Mouse (Mus musculus) forebrain, embryonic 16.5 days (tissue): Measurements from ENCODE around the gene Nrg3. TPM values are rescaled to one million over a fixed set of nuclear protein-coding genes. Genes with fewer than 3 reads are reported as not detected.

ENCODE experiments used
- ATAC-seq: fragments of 200-750 bp; cut with Nextera tagmentation; 2 replicates; pipeline ENCODE4 v1.8.0; 2017; ENCODE audit warnings: mild to moderate bottlenecking, moderate library complexity
- H3K27ac ChIP-seq: fragments of 300-500 bp; sonication (generic); 2 replicates; pipeline ENCODE4 v1.5.1; 2014; ENCODE audit warnings: low read length, control low read depth
- H3K27me3 ChIP-seq: fragments of 300-500 bp; sonication (generic); replicated peaks from 2 replicates; pipeline ENCODE4 v1.6.1; 2014; ENCODE audit warnings: low read length; ENCODE audit not compliant: control insufficient read depth, insufficient read depth
- H3K36me3 ChIP-seq: fragments of 300-500 bp; sonication (generic); 2 replicates; pipeline ENCODE4 v1.6.1; 2014; ENCODE audit not compliant: control insufficient read depth, insufficient read depth
- H3K4me1 ChIP-seq: fragments of 300-500 bp; sonication (generic); replicated peaks from 2 replicates; pipeline ENCODE4 v1.6.1; 2014; ENCODE audit warnings: low read length; ENCODE audit not compliant: control insufficient read depth, insufficient read depth
- H3K4me2 ChIP-seq: fragments of 300-500 bp; sonication (generic); 2 replicates; pipeline ENCODE4 v1.6.1; 2014; ENCODE audit warnings: mild to moderate bottlenecking, low read length, control low read depth
- H3K4me3 ChIP-seq: fragments of 300-500 bp; sonication (generic); replicated peaks from 2 replicates; pipeline ENCODE4 v1.5.1; 2014; ENCODE audit warnings: mild to moderate bottlenecking, low read length, control low read depth
- H3K9ac ChIP-seq: fragments of 300-500 bp; sonication (generic); replicated peaks from 2 replicates; pipeline ENCODE4 v1.6.1; 2014; ENCODE audit warnings: low read depth, low read length, control low read depth
- H3K9me3 ChIP-seq: fragments of 300-500 bp; sonication (generic); 2 replicates; pipeline ENCODE4 v1.6.1; 2016; ENCODE audit warnings: low read length; ENCODE audit not compliant: control insufficient read depth
- WGBS: fragments of 180-500 bp; shearing (Covaris S2); extraction: QIAGEN DNeasy Blood & Tissue Kit; methylation state at CpG from one replicate; pipeline ENCODE4 v1.1.7; 2014; 5-methylcytosine and 5-hydroxymethylcytosine counted together
- polyA plus RNA-seq: library from polyadenylated mRNA; unstranded; fragments of >200 nt; fragmentation: Nextera tagmentation; extraction: Ambion mirVana; gene quantifications from 2 replicates; pipeline ENCODE4 v1.2.1, GENCODE M21; 2015

Gene Nrg3
- polyA plus RNA-seq, 1 experiment from 2014 or later = 13.4 TPM

DNA sequence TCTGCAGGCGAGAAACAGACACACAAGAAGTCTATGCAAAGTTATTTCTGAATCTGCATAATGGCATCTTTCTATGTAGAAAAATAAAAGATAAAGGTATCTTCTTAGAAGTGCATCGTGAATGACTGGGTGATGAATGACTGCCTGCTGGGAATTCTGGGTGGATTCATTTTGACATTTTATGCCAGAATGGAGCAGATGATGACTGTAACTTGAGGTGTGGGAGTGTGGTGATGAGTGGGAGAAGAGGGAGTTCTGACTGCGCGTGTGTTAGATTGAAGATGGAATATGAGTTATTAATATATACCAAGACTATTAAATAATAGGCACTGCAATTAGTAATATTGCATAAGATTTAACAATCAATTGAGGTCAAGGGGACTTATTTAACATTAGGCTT, 208.5 kb downstream of the Nrg3 start:
- no peaks in the 10 kb centered on the region for H3K9me3 ChIP-seq
- H3K27me3 ChIP-seq = no peaks in the 10 kb centered on the region
- no peak for ATAC-seq
- H3K4me1 ChIP-seq = no peaks in the 10 kb centered on the region
- H3K36me3 ChIP-seq = no peaks in the 10 kb centered on the region
- WGBS = 87% methylated on average over 4 of the region's 4 CpGs
- no peak overlapping the region for H3K9ac ChIP-seq
- H3K27ac ChIP-seq = no peak overlapping the region
- no peak overlapping the region for H3K4me3 ChIP-seq
- no peak overlapping the region for H3K4me2 ChIP-seq

DNA sequence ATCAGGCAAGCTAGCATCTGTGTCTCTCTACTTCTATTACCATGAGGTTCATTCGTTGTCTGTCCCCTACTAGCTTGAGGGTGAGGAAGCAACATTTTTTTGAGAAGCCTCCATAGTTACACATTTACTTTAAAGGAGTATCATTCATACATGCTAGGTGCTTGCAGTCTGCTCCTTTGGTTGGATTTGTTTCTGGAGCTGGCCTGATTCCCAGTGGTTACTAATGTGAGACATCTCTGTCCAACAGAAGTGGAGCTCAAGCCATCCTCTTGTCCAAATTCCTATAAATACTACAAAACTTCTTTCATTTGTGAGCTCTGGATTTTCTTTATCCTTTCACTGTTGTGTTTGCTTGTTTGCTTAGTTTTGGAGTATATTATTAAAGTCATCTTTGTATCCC, 211.9 kb downstream of the Nrg3 start:
- Histone ChIP-seq H3K9me3 (no peaks in the 10 kb centered on the region), H3K4me2 (no peak overlapping the region), H3K36me3 (no peaks in the 10 kb centered on the region), H3K4me1 (no peaks in the 10 kb centered on the region), H3K27me3 (no peaks in the 10 kb centered on the region), H3K27ac (no peak overlapping the region), H3K4me3 (no peak overlapping the region), H3K9ac (no peak overlapping the region)
- WGBS = 76% methylated on average over 1 of the region's 1 CpGs
- no peak for ATAC-seq

DNA sequence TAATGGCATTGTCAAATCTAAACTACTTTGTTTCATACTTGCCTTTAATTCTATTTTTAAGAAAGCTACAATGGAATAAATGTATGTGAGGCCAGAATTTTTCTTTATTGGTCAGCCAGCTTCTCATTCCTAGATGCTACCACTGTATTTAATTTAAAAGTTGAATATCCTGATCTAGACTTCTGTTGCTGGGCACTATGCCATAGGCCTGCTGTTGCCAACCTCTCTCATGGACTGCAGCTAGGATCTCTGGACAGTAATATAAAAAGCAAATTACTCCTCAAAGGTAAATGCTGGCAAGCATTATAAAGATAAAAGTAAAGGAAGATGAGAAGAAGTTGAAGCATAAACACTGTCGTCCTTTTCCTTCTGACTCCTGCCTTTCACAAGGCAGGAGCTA, 217.5 kb downstream of the Nrg3 start:
- H3K27ac ChIP-seq = no peak overlapping the region
- H3K9me3 ChIP-seq = no peaks in the 10 kb centered on the region
- no peak overlapping the region for H3K4me3 ChIP-seq
- no peaks in the 10 kb centered on the region for H3K27me3 ChIP-seq
- H3K36me3 ChIP-seq = no peaks in the 10 kb centered on the region
- H3K9ac ChIP-seq = no peak overlapping the region
- no peak for ATAC-seq
- no peaks in the 10 kb centered on the region for H3K4me1 ChIP-seq
- 56% methylated on average over 1 of the region's 1 CpGs for WGBS
- H3K4me2 ChIP-seq = no peak overlapping the region

DNA sequence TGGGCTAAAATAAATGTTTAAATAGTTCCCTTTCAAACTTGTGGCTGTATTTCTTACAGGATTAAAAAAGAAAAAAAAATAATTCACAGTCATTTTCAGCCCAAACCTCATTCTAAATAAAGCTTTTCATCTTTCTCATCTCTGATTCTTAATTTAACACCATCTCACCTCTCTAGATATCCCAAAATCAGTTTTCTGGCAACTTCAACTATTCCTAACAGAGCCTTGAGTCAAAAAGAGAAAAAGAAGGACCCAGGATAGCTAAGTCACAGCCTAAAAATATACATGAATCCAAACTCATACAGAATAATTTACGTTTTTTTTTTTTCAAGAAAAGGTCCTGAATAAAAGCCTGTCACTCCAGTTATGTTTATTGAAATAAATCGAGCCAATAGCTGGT, 232.6 kb downstream of the Nrg3 start:
- Histone ChIP-seq H3K27me3 (no peaks in the 10 kb centered on the region), H3K36me3 (no peaks in the 10 kb centered on the region), H3K9me3 (no peaks in the 10 kb centered on the region), H3K9ac (no peak overlapping the region), H3K4me2 (no peak overlapping the region), H3K4me3 (no peak overlapping the region), H3K4me1 (no peaks in the 10 kb centered on the region), H3K27ac (no peak overlapping the region)
- 75% methylated on average over 2 of the region's 2 CpGs for WGBS
- ATAC-seq = no peak

DNA sequence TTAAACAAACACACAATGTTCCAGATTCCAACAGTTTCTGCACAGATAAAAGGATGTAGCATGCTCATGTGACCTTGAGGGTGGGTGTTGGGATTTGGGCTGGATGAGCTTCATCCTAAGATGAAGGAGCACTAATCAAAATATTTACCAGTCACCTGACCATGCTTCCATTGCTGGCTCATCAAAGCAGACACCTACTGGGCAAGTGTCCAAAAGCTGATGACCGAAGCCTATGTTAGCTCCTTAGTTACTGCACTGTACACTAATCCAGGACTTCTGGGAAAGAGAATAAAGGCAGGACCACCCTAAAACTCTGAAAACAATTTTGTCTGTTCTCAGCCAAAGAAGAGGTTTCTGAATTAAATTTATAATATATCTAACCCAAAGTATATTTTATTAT, 261.4 kb downstream of the Nrg3 start:
- WGBS = 16% methylated on average over 1 of the region's 1 CpGs
- Histone ChIP-seq H3K27me3 (no peaks in the 10 kb centered on the region), H3K9ac (no peak overlapping the region), H3K4me1 (no peaks in the 10 kb centered on the region), H3K4me2 (no peak overlapping the region), H3K36me3 (no peaks in the 10 kb centered on the region), H3K4me3 (no peak overlapping the region), H3K27ac (no peak overlapping the region), H3K9me3 (no peaks in the 10 kb centered on the region)
- ATAC-seq = peak; percentile 64

DNA sequence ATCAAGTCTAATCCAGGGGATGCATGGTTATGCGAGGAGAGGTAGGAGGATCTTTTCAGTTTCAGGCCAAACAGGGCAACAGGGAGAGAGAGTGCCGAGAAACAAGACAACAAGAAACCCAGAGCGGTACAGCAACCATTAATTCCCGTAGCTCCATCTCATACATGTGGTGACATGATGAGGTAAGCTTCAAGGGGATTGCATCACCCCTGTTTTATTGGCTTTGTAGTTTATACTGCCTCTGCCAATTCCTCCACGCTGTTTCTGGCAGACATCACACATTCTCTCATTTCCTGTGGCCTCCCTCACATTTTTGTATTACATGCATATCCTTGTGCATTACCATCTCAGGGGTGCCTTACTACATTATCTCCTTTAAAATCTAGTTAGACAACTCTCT, 280.9 kb downstream of the Nrg3 start:
- 68% methylated on average over 5 of the region's 5 CpGs for WGBS
- Histone ChIP-seq H3K4me3 (no peak overlapping the region), H3K9me3 (no peaks in the 10 kb centered on the region), H3K36me3 (no peaks in the 10 kb centered on the region), H3K4me2 (no peak overlapping the region), H3K9ac (no peak overlapping the region), H3K27ac (no peak overlapping the region), H3K4me1 (no peaks in the 10 kb centered on the region), H3K27me3 (no peaks in the 10 kb centered on the region)
- 0 out of 2 replicates have a peak, but pooled peaks have one; percentile 20 for ATAC-seq

DNA sequence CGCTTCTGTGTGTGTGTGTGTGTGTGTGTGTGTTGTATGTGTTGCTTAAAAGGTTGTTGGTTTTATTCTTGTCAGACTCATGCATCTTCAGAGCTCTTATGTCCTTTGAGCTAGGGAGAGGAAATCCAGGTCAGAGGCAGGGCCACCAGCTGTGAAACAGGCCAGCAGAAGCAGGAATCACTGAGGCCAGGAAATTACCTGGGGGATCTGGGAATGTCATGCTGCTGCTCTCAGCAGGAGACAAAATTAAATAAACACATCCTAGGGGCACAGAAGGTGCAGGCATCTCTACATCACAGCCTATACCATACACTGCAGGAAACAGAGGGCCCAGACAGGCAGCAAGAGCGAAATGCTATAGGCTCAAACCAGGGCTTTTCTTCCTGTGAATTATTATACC, 299.2 kb downstream of the Nrg3 start:
- no peak overlapping the region for H3K27ac ChIP-seq

DNA sequence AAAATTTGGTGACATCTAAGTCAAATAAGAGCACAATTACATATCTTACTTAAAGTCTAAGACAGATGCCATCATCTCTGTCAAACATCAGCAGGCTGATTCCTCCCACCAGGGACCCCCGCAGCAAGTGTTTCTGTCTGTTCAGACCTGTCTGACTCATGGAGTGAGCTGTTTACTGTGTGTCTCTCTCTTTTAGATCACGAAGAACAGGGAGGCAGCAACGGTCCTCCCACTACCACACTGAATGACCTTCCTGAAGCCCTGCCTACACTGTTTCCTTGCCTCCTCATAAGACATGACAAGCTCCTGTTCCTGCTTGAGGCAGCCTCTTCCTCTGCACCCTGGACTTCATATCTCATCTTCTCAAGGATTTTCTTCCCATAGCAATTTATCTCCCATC, 312.7 kb downstream of the Nrg3 start:
- no peaks in the 10 kb centered on the region for H3K27me3 ChIP-seq
- no peaks in the 10 kb centered on the region for H3K9me3 ChIP-seq
- H3K4me1 ChIP-seq = no peaks in the 10 kb centered on the region
- 71% methylated on average over 3 of the region's 3 CpGs for WGBS
- H3K36me3 ChIP-seq = no peaks in the 10 kb centered on the region
- ATAC-seq = no peak
- H3K27ac ChIP-seq = no peak overlapping the region
- no peak overlapping the region for H3K9ac ChIP-seq
- no peak overlapping the region for H3K4me2 ChIP-seq
- H3K4me3 ChIP-seq = no peak overlapping the region

More for the DNA sequence above, 299.2 kb downstream of the Nrg3 start:
- H3K36me3 ChIP-seq = no peaks in the 10 kb centered on the region
- H3K27me3 ChIP-seq = no peaks in the 10 kb centered on the region
- no peaks in the 10 kb centered on the region for H3K9me3 ChIP-seq
- no peak overlapping the region for H3K4me2 ChIP-seq
- ATAC-seq = no peak
- WGBS = 77% methylated on average over 2 of the region's 2 CpGs
- no peak overlapping the region for H3K9ac ChIP-seq
- H3K4me3 ChIP-seq = no peak overlapping the region
- H3K4me1 ChIP-seq = no peaks in the 10 kb centered on the region

DNA sequence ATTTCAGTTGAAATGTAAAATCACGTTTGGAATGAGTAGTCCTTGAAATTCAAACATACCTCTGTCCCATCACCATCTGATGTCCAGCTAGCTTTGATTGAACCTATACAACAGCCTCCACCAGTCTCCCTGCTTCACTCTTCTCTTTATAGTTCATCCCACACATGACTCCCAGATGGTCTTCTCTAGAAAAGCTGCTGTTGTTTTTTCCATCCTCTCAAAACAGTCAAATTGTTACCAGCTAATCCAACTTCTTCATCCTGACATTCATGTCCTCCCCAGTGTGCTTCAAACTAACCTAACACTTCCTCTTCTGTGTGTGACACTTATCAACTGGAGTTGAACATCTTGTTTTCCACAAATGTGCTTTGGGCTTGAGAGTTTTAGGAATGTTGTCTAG, 317.4 kb downstream of the Nrg3 start:
- no peak for ATAC-seq
- H3K27ac ChIP-seq = no peak overlapping the region
- no peaks in the 10 kb centered on the region for H3K9me3 ChIP-seq
- H3K4me1 ChIP-seq = no peaks in the 10 kb centered on the region
- WGBS = 57% methylated on average over 1 of the region's 1 CpGs
- no peak overlapping the region for H3K4me3 ChIP-seq
- no peaks in the 10 kb centered on the region for H3K27me3 ChIP-seq
- no peaks in the 10 kb centered on the region for H3K36me3 ChIP-seq
- H3K9ac ChIP-seq = no peak overlapping the region
- no peak overlapping the region for H3K4me2 ChIP-seq

DNA sequence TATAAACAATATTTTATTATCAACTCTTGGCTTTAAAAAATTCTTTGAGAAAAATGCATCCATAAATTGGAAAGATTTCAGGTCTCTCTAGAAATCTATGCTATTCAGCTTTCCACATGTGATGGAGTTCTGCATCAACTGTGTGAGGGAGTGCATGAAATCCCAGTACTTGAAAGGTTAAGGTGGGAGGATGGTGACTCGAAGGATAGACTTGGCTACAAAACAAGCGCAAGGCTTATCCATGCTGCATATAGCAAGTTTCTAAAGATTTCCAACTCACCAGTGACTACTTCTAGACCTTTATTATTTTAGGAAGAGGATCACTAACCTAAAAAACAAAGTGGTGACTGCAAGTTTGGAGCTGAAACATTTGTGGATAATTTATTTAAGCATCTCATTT, 343.1 kb downstream of the Nrg3 start:
- no peak overlapping the region for H3K9ac ChIP-seq
- no peak for ATAC-seq
- H3K9me3 ChIP-seq = no peaks in the 10 kb centered on the region
- 97% methylated on average over 2 of the region's 2 CpGs for WGBS
- no peak overlapping the region for H3K27ac ChIP-seq
- H3K36me3 ChIP-seq = no peaks in the 10 kb centered on the region
- no peak overlapping the region for H3K4me2 ChIP-seq
- no peaks in the 10 kb centered on the region for H3K4me1 ChIP-seq
- H3K27me3 ChIP-seq = no peaks in the 10 kb centered on the region
- H3K4me3 ChIP-seq = no peak overlapping the region
